Mouse (Mus musculus) midbrain, embryonic 13.5 days (tissue): Measurements from ENCODE around the gene Map9. TPM values are rescaled to one million over a fixed set of nuclear protein-coding genes. Genes with fewer than 3 reads are reported as not detected.

ENCODE experiments used
- ATAC-seq: fragments of 200-750 bp; cut with Nextera tagmentation; 2 replicates; pipeline ENCODE4 v1.8.0; 2017; ENCODE audit warnings: mild to moderate bottlenecking, moderate TSS enrichment, moderate library complexity
- H3K27ac ChIP-seq: fragments of 300-500 bp; sonication (generic); 2 replicates; pipeline ENCODE4 v1.5.1; 2015; ENCODE audit warnings: inconsistent platforms, mild to moderate bottlenecking, moderate library complexity
- H3K27me3 ChIP-seq: fragments of 300-500 bp; sonication (generic); 2 replicates; pipeline ENCODE4 v1.6.1; 2015; ENCODE audit warnings: mild to moderate bottlenecking, inconsistent platforms
- H3K36me3 ChIP-seq: fragments of 300-500 bp; sonication (generic); 2 replicates; pipeline ENCODE4 v1.6.1; 2015; ENCODE audit warnings: mild to moderate bottlenecking, inconsistent platforms
- H3K4me1 ChIP-seq: fragments of 300-500 bp; sonication (generic); replicated peaks from 2 replicates; pipeline ENCODE4 v1.6.1; 2015; ENCODE audit warnings: inconsistent platforms
- H3K4me2 ChIP-seq: fragments of 300-500 bp; sonication (generic); replicated peaks from 2 replicates; pipeline ENCODE4 v1.6.1; 2015; ENCODE audit warnings: moderate library complexity, mild to moderate bottlenecking, inconsistent platforms
- H3K4me3 ChIP-seq: fragments of 300-500 bp; sonication (generic); replicated peaks from 2 replicates; pipeline ENCODE4 v1.5.1; 2015; ENCODE audit warnings: mild to moderate bottlenecking, inconsistent platforms
- H3K9ac ChIP-seq: fragments of 300-500 bp; sonication (generic); replicated peaks from 2 replicates; pipeline ENCODE4 v1.6.1; 2015; ENCODE audit warnings: mild to moderate bottlenecking, inconsistent platforms
- H3K9me3 ChIP-seq: fragments of 300-500 bp; sonication (generic); 2 replicates; pipeline ENCODE4 v1.6.1; 2016; ENCODE audit warnings: mild to moderate bottlenecking, inconsistent platforms
- WGBS: fragments of 180-500 bp; shearing (Covaris S2); methylation state at CpG from one replicate; pipeline ENCODE4 v1.1.7; 2015; 5-methylcytosine and 5-hydroxymethylcytosine counted together
- polyA plus RNA-seq: library from polyadenylated mRNA; unstranded; fragments of >200 nt; fragmentation: Nextera tagmentation; extraction: Ambion mirVana; gene quantifications from 2 replicates; pipeline ENCODE4 v1.2.1, GENCODE M21; 2015

The Map9 gene
- polyA plus RNA-seq, 1 experiment from 2014 or later: 50.8 TPM

DNA sequence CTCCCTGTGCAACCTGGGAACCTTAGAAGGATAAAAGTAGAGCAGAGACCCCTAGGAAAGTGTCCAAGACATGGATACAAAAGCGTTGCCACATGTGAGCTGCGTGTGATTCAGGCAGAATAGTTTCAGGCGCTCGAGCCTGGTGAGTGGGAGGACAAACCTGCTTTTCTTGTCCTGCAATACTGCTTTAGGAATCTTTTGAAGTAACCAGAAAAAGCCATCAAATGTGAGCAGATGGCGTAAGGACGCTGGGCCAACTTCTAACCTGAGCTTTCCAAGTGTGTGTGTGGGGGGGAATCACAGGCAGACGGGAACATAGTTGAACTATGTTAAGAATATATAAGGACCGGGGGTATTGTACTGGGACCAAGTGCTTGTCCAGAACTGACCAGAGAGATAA is 6.7 kb downstream of the Map9 start:
- no peak for ATAC-seq
- WGBS: 90% methylated on average over 8 of the region's 8 CpGs

DNA sequence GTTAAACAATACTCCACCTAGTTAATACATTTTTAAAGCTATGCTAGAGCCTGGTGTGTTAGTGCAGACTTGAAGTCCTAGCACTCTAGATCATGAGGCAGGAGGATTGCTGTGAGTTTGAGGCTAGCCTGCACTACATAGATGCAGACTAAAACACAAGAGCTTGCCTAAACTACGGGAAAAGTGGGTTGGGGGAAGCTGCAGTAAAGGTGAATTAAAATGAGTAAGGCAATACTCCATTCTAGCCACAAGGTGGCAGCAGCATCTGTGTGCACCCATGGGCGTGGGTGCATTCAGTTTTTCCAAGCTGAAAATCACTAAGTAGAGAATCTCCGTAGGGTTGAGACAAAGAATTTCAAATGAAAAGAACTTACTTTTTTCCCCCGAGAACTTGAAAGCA is 7.1 kb downstream of the Map9 start:
- H3K27ac ChIP-seq: no peak overlapping the region
- WGBS: 36% methylated on average over 4 of the region's 4 CpGs
- no peak overlapping the region for H3K4me2 ChIP-seq
- H3K36me3 ChIP-seq: peaks cover 39% of the 10 kb centered on the region
- no peaks in the 10 kb centered on the region for H3K9me3 ChIP-seq
- H3K4me1 ChIP-seq: 0 out of 2 replicates have a peak, but pooled peaks cover 3% of the 10 kb centered on the region
- no peaks in the 10 kb centered on the region for H3K27me3 ChIP-seq
- peak; percentile 56 for ATAC-seq
- no peak overlapping the region for H3K4me3 ChIP-seq
- H3K9ac ChIP-seq: no peak overlapping the region

More for the DNA sequence above, 6.7 kb downstream of the Map9 start:
- no peak overlapping the region for H3K4me2 ChIP-seq
- H3K27ac ChIP-seq: no peak overlapping the region
- 0 out of 2 replicates have a peak, but pooled peaks cover 3% of the 10 kb centered on the region for H3K4me1 ChIP-seq
- no peaks in the 10 kb centered on the region for H3K9me3 ChIP-seq
- H3K4me3 ChIP-seq: no peak overlapping the region
- peaks cover 36% of the 10 kb centered on the region for H3K36me3 ChIP-seq
- H3K27me3 ChIP-seq: no peaks in the 10 kb centered on the region
- H3K9ac ChIP-seq: no peak overlapping the region

DNA sequence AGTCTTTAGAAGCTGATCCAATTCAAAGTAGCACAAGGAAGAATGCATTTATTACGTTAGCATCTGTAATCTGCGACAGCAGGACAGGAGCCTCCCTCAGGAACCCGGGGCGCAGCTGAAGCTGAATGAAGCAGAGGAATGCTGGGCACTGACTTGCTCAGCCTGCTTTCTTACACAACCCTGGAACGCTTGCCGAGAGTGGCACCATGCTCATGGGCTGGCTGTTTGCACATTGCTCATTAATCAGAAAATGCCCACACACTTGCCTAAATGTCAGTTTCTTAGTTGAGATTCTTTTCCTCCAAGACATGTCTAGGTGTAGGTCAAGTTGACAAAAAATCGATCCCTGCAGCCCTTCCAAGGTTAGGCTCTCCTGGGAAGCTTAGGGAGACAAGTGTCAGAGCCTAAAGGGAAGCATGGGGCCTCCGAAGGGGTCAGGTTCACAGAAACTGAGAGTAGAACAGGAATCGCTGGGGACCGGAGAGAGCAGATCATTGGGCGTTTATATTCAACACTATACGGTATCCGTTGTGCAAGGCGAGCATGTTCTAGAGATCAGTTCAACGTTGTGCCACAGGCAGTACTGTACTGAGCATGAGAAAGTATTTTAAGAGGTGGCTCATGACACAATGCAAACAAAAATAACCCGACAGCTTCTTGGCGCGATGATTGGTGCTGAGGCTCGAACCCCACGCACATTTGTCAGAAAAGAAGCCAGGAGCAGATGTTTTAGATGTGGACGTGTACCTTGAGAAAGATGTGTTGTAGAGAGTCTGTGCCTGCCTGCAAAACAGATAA is 11.4 kb downstream of the Map9 start:
- no peak overlapping the region for H3K9ac ChIP-seq
- peaks cover 44% of the 10 kb centered on the region for H3K36me3 ChIP-seq
- H3K27ac ChIP-seq: no peak overlapping the region
- 81% methylated on average over 21 of the region's 21 CpGs for WGBS
- ATAC-seq: no peak
- H3K4me2 ChIP-seq: no peak overlapping the region
- no peak overlapping the region for H3K4me3 ChIP-seq
- H3K4me1 ChIP-seq: 0 out of 2 replicates have a peak, but pooled peaks cover 3% of the 10 kb centered on the region
- H3K9me3 ChIP-seq: no peaks in the 10 kb centered on the region
- no peaks in the 10 kb centered on the region for H3K27me3 ChIP-seq

DNA sequence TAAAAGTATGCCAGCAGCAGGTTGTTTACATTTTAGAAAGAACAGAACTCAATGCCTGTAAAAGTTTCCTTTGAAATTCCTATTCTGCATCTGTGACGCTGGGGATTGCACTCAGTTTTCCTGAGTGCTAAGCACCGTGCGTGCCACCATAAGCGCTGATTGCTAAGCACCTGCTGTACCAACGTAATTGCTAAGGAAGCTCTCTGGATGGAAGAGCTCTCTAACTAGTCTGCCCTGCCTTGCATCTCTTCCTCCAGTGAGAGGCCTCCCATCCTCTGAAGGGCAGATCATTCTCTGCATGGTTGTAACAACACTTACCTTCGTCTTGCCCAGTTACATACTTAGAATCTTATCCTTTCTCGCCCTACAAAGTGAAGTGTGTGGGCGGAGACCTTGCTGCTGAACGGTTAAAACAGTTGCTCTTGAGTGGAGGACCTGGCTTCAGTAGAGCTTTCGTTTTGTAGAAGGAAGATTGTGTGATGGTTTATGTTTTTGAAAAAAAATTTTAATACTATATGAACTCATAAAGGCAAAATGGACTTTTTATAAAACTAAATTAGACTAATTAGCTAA is 12.7 kb downstream of the Map9 start:
- WGBS: 89% methylated on average over 10 of the region's 10 CpGs
- ATAC-seq: no peak
- Histone ChIP-seq H3K4me3 (no peak overlapping the region), H3K27me3 (no peaks in the 10 kb centered on the region), H3K4me1 (0 out of 2 replicates have a peak, but pooled peaks cover under 1% of the 10 kb centered on the region), H3K4me2 (no peak overlapping the region), H3K36me3 (peaks cover 47% of the 10 kb centered on the region), H3K9ac (no peak overlapping the region), H3K27ac (no peak overlapping the region), H3K9me3 (no peaks in the 10 kb centered on the region)

DNA sequence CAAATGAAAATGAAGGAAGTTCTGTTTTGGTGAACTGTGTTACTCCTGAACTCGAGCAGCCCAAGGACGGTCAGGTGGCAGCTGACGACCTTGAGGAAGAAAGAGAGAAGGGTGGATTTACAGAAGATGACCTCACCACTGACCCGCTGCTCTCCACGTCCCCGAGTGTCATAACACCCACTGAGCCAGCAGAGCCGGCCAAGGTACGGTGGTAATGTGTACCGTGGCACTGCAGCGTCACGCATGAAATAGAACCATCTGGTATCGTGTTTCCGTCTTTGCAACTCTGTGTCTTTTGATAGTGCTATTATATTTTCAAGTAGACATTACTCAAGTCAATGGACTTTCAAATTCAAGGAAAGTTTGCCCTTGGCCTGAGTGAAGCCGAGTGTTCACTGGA is 19.1 kb downstream of the Map9 start:
- no peak overlapping the region for H3K27ac ChIP-seq
- no peaks in the 10 kb centered on the region for H3K4me1 ChIP-seq
- no peak overlapping the region for H3K9ac ChIP-seq
- H3K4me2 ChIP-seq: no peak overlapping the region
- WGBS: 93% methylated on average over 14 of the region's 14 CpGs
- H3K27me3 ChIP-seq: no peaks in the 10 kb centered on the region
- peaks cover 69% of the 10 kb centered on the region for H3K36me3 ChIP-seq
- no peaks in the 10 kb centered on the region for H3K9me3 ChIP-seq
- H3K4me3 ChIP-seq: no peak overlapping the region
- no peak for ATAC-seq

DNA sequence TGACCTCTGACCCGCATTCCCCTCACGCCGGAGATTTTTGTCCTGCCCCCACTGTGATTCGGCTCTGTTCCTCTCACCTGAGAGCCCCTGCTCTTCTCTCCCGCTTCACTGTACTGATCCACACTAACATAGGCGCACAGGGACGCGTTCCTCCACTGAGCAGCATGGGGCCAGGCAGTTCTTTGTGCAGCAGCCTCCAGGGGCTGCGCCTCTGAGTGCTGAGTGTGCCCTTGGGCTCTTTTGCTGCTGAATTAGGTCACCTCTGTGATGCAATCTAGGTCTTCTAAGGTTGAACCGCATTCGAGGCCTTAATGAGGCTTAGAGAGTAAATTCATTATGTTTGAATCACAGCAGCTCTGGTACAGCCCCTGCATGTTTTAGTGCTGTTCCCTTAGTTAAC is 24.5 kb downstream of the Map9 start:
- peak; percentile 62; the same call in 1 of the 2 replicates for ATAC-seq

DNA sequence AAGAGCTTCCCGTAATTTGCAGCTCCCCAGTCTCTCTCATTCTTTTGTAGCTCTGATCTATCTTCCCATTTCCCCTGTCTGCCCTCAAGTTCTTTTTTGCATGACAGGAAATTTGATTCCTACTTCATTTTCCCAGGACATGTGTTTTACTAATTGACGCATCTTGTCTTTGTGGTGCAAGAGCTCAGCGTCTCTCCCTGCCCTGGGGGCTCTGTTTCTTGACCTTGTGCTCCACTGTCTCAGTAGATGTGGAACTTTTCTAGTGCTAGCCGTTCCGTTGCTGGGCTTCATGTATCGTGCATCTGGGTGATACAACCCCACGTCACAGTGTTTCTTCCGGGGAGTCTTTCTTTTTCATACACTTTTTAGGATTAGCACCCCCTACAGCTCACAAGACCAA is 27.2 kb downstream of the Map9 start:
- Histone ChIP-seq H3K4me1 (no peaks in the 10 kb centered on the region), H3K36me3 (peaks cover 69% of the 10 kb centered on the region), H3K4me2 (no peak overlapping the region), H3K27me3 (no peaks in the 10 kb centered on the region), H3K27ac (no peak overlapping the region), H3K4me3 (no peak overlapping the region), H3K9me3 (no peaks in the 10 kb centered on the region), H3K9ac (no peak overlapping the region)
- 89% methylated on average over 8 of the region's 8 CpGs for WGBS
- ATAC-seq: no peak

More for the DNA sequence above, 24.5 kb downstream of the Map9 start:
- WGBS: 74% methylated on average over 11 of the region's 11 CpGs
- Histone ChIP-seq H3K9me3 (no peaks in the 10 kb centered on the region), H3K4me2 (no peak overlapping the region), H3K9ac (no peak overlapping the region), H3K27me3 (no peaks in the 10 kb centered on the region), H3K4me1 (no peaks in the 10 kb centered on the region), H3K4me3 (no peak overlapping the region), H3K36me3 (peaks cover 75% of the 10 kb centered on the region), H3K27ac (no peak overlapping the region)

DNA sequence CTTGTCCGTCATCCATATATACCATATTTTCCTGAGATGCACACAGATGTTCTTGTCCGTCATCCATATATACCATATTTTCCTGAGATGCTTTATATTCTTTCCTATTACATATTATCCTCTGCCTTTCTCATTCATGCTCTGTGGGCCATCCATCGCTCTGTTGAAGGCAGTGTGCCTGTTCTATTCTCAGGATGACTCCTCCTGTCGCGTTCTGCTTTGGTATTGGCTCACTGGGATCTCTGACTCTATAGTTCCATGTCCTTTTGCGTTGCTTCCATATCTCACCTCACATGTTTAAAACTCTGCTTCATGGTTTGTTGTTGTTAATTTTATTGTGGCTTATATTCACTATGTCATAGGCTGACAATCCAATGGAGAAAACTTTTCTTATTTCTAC is 48.0 kb downstream of the Map9 start:
- Histone ChIP-seq H3K4me2 (no peak overlapping the region), H3K36me3 (no peaks in the 10 kb centered on the region), H3K4me3 (no peak overlapping the region), H3K9ac (no peak overlapping the region), H3K27me3 (no peaks in the 10 kb centered on the region), H3K27ac (no peak overlapping the region), H3K4me1 (no peaks in the 10 kb centered on the region), H3K9me3 (no peaks in the 10 kb centered on the region)
- no peak for ATAC-seq
- WGBS: 91% methylated on average over 6 of the region's 6 CpGs

DNA sequence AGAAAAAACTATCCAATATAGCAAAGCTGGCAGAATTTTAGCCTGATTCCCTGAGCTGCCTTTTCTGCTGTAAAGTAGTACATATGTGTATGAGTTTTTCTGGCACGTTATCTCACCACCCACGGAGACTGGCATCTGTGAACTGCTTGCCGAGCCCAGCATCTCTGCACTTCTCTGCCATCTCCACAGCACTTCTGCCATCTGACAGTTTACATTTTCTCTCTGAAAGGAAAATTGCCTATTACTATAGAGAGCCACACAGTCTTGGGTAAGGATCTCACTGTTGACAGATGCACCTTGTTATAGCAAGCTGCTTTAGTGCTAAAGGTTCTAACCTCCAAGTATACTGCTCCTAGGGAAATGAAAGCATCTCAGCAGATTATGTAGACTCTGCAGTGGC is 48.5 kb downstream of the Map9 start:
- no peaks in the 10 kb centered on the region for H3K27me3 ChIP-seq

DNA sequence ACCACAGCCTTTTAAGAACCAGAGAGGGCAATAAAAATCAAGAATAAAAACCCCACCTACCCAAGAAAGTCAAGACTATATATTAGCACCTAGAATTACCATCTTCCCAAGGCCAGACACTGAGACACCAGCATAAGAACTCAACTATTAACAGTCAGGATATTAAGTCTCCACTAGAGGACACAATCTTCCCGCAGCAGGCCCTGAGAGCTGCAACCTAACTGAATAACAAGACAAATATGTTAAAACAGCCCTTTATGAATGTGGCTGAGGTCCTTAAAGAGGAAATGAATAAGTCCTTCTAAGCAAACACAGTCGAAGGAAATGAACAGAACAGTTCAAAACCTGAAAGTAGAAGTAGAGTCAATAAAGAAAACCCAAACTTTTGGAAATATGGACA is 49.6 kb downstream of the Map9 start:
- 61% methylated on average over 2 of the region's 2 CpGs for WGBS
- H3K4me3 ChIP-seq: no peak overlapping the region
- no peaks in the 10 kb centered on the region for H3K27me3 ChIP-seq
- no peak overlapping the region for H3K27ac ChIP-seq
- H3K9me3 ChIP-seq: no peaks in the 10 kb centered on the region
- ATAC-seq: no peak
- no peaks in the 10 kb centered on the region for H3K4me1 ChIP-seq
- no peaks in the 10 kb centered on the region for H3K36me3 ChIP-seq
- H3K4me2 ChIP-seq: no peak overlapping the region
- no peak overlapping the region for H3K9ac ChIP-seq

More for the DNA sequence above, 48.5 kb downstream of the Map9 start:
- Histone ChIP-seq H3K27ac (no peak overlapping the region), H3K36me3 (no peaks in the 10 kb centered on the region), H3K4me1 (no peaks in the 10 kb centered on the region), H3K4me2 (no peak overlapping the region), H3K4me3 (no peak overlapping the region), H3K9me3 (no peaks in the 10 kb centered on the region), H3K9ac (no peak overlapping the region)
- ATAC-seq: 0 out of 2 replicates have a peak, but pooled peaks have one; percentile 14
- WGBS: 87% methylated on average over 3 of the region's 3 CpGs

DNA sequence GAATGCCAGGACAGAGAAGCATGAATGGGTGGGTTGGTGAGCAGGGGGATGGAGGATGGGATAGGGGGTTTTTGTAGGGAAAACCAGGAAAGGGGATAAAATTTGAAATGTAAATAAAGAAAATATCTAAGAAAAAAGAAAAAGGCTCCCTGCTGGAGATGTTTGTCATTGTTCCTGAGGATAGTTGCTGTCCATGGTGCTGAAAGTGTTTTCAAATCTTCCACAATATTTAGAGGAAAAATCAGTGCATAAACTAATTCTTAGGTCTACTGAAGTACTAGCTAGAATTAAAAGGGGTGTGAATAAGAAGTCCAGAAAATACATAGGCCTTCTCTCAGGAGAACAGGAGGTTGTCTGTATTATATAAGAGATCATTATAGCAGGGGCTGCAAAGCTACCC is 54.6 kb downstream of the Map9 start:
- no peak for ATAC-seq
- H3K4me2 ChIP-seq: no peak overlapping the region
- H3K27ac ChIP-seq: no peak overlapping the region
- no peaks in the 10 kb centered on the region for H3K9me3 ChIP-seq
- no peak overlapping the region for H3K4me3 ChIP-seq
- no peaks in the 10 kb centered on the region for H3K27me3 ChIP-seq
- no peak overlapping the region for H3K9ac ChIP-seq
- no peaks in the 10 kb centered on the region for H3K4me1 ChIP-seq
- H3K36me3 ChIP-seq: no peaks in the 10 kb centered on the region

DNA sequence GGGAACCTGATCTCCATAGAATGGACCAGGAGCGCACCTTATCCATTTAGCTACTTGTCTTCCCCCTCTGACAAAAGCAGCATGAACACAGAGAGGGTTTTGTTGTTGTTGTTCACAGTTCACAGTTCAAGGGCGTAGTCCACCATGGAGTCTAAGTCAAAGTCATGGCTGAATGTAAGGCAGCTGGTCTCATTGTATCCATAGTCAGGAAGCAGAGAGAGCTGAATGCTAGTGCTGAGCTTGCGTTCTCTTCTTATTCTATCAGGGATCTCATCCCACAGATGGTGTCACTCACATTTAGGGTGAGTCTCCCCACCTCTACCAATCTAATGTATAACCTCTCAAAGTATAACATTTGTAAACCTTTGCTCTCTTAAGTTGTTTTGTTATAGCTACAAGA is 60.1 kb downstream of the Map9 start:
- Histone ChIP-seq H3K4me3 (no peak overlapping the region), H3K36me3 (no peaks in the 10 kb centered on the region), H3K4me2 (no peak overlapping the region), H3K9ac (no peak overlapping the region), H3K9me3 (no peaks in the 10 kb centered on the region), H3K27ac (no peak overlapping the region), H3K4me1 (no peaks in the 10 kb centered on the region), H3K27me3 (no peaks in the 10 kb centered on the region)
- 91% methylated on average over 3 of the region's 3 CpGs for WGBS
- no peak for ATAC-seq
